Mouse (Mus musculus) forebrain, embryonic 16.5 days (tissue): ENCODE results near the gene Asic1. TPM values are rescaled to one million over a fixed set of nuclear protein-coding genes. Genes with fewer than 3 reads are reported as not detected.
A peak's percentile ranks its signal among the peaks of the same experiment; 100 is the strongest.

ENCODE experiments used
- ATAC-seq: fragments of 200-750 bp; cut with Nextera tagmentation; 2 replicates; pipeline ENCODE4 v1.8.0; 2017; ENCODE audit warnings: mild to moderate bottlenecking, moderate library complexity
- H3K27ac ChIP-seq: fragments of 300-500 bp; sonication (generic); 2 replicates; pipeline ENCODE4 v1.5.1; 2014; ENCODE audit warnings: low read length, control low read depth
- H3K27me3 ChIP-seq: fragments of 300-500 bp; sonication (generic); replicated peaks from 2 replicates; pipeline ENCODE4 v1.6.1; 2014; ENCODE audit warnings: low read length; ENCODE audit not compliant: control insufficient read depth, insufficient read depth
- H3K36me3 ChIP-seq: fragments of 300-500 bp; sonication (generic); 2 replicates; pipeline ENCODE4 v1.6.1; 2014; ENCODE audit not compliant: control insufficient read depth, insufficient read depth
- H3K4me1 ChIP-seq: fragments of 300-500 bp; sonication (generic); replicated peaks from 2 replicates; pipeline ENCODE4 v1.6.1; 2014; ENCODE audit warnings: low read length; ENCODE audit not compliant: control insufficient read depth, insufficient read depth
- H3K4me2 ChIP-seq: fragments of 300-500 bp; sonication (generic); 2 replicates; pipeline ENCODE4 v1.6.1; 2014; ENCODE audit warnings: mild to moderate bottlenecking, low read length, control low read depth
- H3K4me3 ChIP-seq: fragments of 300-500 bp; sonication (generic); replicated peaks from 2 replicates; pipeline ENCODE4 v1.5.1; 2014; ENCODE audit warnings: mild to moderate bottlenecking, low read length, control low read depth
- H3K9ac ChIP-seq: fragments of 300-500 bp; sonication (generic); replicated peaks from 2 replicates; pipeline ENCODE4 v1.6.1; 2014; ENCODE audit warnings: low read depth, low read length, control low read depth
- H3K9me3 ChIP-seq: fragments of 300-500 bp; sonication (generic); 2 replicates; pipeline ENCODE4 v1.6.1; 2016; ENCODE audit warnings: low read length; ENCODE audit not compliant: control insufficient read depth
- WGBS: fragments of 180-500 bp; shearing (Covaris S2); extraction: QIAGEN DNeasy Blood & Tissue Kit; methylation state at CpG from one replicate; pipeline ENCODE4 v1.1.7; 2014; 5-methylcytosine and 5-hydroxymethylcytosine counted together
- polyA plus RNA-seq: library from polyadenylated mRNA; unstranded; fragments of >200 nt; fragmentation: Nextera tagmentation; extraction: Ambion mirVana; gene quantifications from 2 replicates; pipeline ENCODE4 v1.2.1, GENCODE M21; 2015

Gene Asic1
- polyA plus RNA-seq, 1 experiment from 2014 or later = 37.4 TPM

- no peak for ATAC-seq
- H3K4me1 ChIP-seq = peaks cover 41% of the 10 kb centered on the region
- no peaks in the 10 kb centered on the region; the same call in 1 of the 2 replicates for H3K27me3 ChIP-seq
- H3K4me2 ChIP-seq = no peak overlapping the region
- no peak overlapping the region for H3K4me3 ChIP-seq
- H3K36me3 ChIP-seq = no peaks in the 10 kb centered on the region
- H3K9ac ChIP-seq = no peak overlapping the region
- H3K27ac ChIP-seq = peak overlapping the region; percentile 67
- 14% methylated on average over 4 of the region's 4 CpGs for WGBS
- H3K9me3 ChIP-seq = no peaks in the 10 kb centered on the region
These were observed 21.8 kb upstream of the Asic1 start for GRCm38 (mm10) chr15:99648326-99648725.

GRCm38 (mm10) chr15:99649067-99649761 is 21.0 kb upstream of the Asic1 start:
- Histone ChIP-seq H3K36me3 (no peaks in the 10 kb centered on the region), H3K4me3 (peak overlapping the region; percentile 14), H3K4me1 (peaks cover 49% of the 10 kb centered on the region), H3K9me3 (no peaks in the 10 kb centered on the region), H3K27ac (no peak overlapping the region), H3K4me2 (peak overlapping the region; percentile 85), H3K27me3 (no peaks in the 10 kb centered on the region; the same call in 1 of the 2 replicates), H3K9ac (no peak overlapping the region)
- WGBS = 24% methylated on average over 6 of the region's 6 CpGs
- no peak for ATAC-seq

GRCm38 (mm10) chr15:99650304-99650703 is 19.9 kb upstream of the Asic1 start:
- Histone ChIP-seq H3K36me3 (no peaks in the 10 kb centered on the region), H3K4me1 (peaks cover 42% of the 10 kb centered on the region), H3K27ac (no peak overlapping the region), H3K4me3 (peak overlapping the region; percentile 75), H3K9ac (peak overlapping the region; percentile 22; the same call in 1 of the 2 replicates), H3K4me2 (peak overlapping the region; percentile 85), H3K27me3 (peaks cover 9% of the 10 kb centered on the region), H3K9me3 (no peaks in the 10 kb centered on the region)
- no peak for ATAC-seq
- 36% methylated on average over 2 of the region's 2 CpGs for WGBS

GRCm38 (mm10) chr15:99651163-99651872 is 18.9 kb upstream of the Asic1 start, which contains the start of gene Racgap1:
Gene Racgap1, minus strand, starts transcription at chr15:99651656.
- Histone ChIP-seq H3K9ac (peak within 1 kb of the TSS; percentile 71), H3K4me1 (peaks cover 34% of the 10 kb centered on the region), H3K27me3 (peaks cover 11% of the 10 kb centered on the region), H3K4me3 (peak within 1 kb of the TSS; percentile 75), H3K4me2 (peak within 1 kb of the TSS; percentile 85), H3K9me3 (no peaks in the 10 kb centered on the region), H3K36me3 (no peaks in the 10 kb centered on the region), H3K27ac (no peak within 1 kb of the TSS)
- ATAC-seq = peak; percentile 96
- WGBS = under 1% methylated on average over 52 of the region's 68 CpGs

GRCm38 (mm10) chr15:99651984-99652872 is 17.9 kb upstream of the Asic1 start:
- Histone ChIP-seq H3K27me3 (peaks cover 11% of the 10 kb centered on the region), H3K4me3 (peak overlapping the region; percentile 75), H3K27ac (no peak overlapping the region), H3K4me1 (peaks cover 34% of the 10 kb centered on the region), H3K9ac (0 out of 2 replicates have a peak overlapping the region, but pooled peaks have one; percentile 38), H3K36me3 (no peaks in the 10 kb centered on the region), H3K4me2 (peak overlapping the region; percentile 57), H3K9me3 (no peaks in the 10 kb centered on the region)
- WGBS = 74% methylated on average over 10 of the region's 10 CpGs
- ATAC-seq = peak; percentile 7; the same call in 1 of the 2 replicates

- 0 out of 2 replicates have a peak overlapping the region, but pooled peaks have one; percentile 14 for H3K9ac ChIP-seq
- H3K27me3 ChIP-seq = peaks cover 11% of the 10 kb centered on the region
- no peak for ATAC-seq
- H3K4me1 ChIP-seq = peaks cover 28% of the 10 kb centered on the region
- 16% methylated on average over 8 of the region's 8 CpGs for WGBS
- H3K4me2 ChIP-seq = peak overlapping the region; percentile 40
- peak overlapping the region; percentile 14; the same call in 1 of the 2 replicates for H3K4me3 ChIP-seq
- no peaks in the 10 kb centered on the region for H3K36me3 ChIP-seq
- no peaks in the 10 kb centered on the region for H3K9me3 ChIP-seq
- H3K27ac ChIP-seq = no peak overlapping the region
These were observed 16.9 kb upstream of the Asic1 start for GRCm38 (mm10) chr15:99653291-99653690.

- Histone ChIP-seq H3K4me1 (peaks cover 24% of the 10 kb centered on the region), H3K27ac (no peak overlapping the region), H3K9me3 (no peaks in the 10 kb centered on the region), H3K27me3 (peaks cover 11% of the 10 kb centered on the region), H3K4me3 (peak overlapping the region; percentile 14), H3K9ac (0 out of 2 replicates have a peak overlapping the region, but pooled peaks have one; percentile 14), H3K36me3 (no peaks in the 10 kb centered on the region), H3K4me2 (peak overlapping the region; percentile 40)
- WGBS = 4% methylated on average over 21 of the region's 21 CpGs
- no peak for ATAC-seq
These were observed 16.3 kb upstream of the Asic1 start for GRCm38 (mm10) chr15:99653876-99654275.

- 48% methylated on average over 9 of the region's 9 CpGs for WGBS
- no peaks in the 10 kb centered on the region for H3K36me3 ChIP-seq
- ATAC-seq = no peak
- no peaks in the 10 kb centered on the region for H3K9me3 ChIP-seq
- no peak overlapping the region for H3K4me2 ChIP-seq
- peaks cover 11% of the 10 kb centered on the region for H3K27me3 ChIP-seq
- no peak overlapping the region for H3K9ac ChIP-seq
- no peak overlapping the region for H3K4me3 ChIP-seq
- no peak overlapping the region for H3K27ac ChIP-seq
- H3K4me1 ChIP-seq = peaks cover 9% of the 10 kb centered on the region
These were observed 14.2 kb upstream of the Asic1 start for GRCm38 (mm10) chr15:99655956-99656355.
